Mouse (Mus musculus): ENCODE data around the gene Gm45062.

DNA sequence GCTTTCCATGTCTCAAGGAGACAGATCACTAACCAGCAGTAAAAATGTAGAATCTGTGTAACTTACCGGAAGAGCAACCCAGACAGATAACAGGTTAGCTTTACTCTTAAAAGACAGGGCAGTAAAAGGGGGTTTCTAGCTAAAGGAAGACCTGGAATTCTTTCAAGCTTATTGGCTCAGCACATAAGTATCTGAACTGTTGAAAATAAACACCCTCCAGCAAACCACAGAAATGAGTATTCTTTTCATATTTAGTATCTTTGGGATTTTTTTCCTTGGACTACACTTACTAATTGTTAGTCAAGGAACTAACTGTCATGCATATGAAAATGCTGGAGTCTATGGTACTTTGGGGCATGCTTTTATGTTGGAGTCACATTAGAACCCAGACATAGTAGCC, 89.1 kb downstream of the Gm45062 start:
- no peak for TF ChIP-seq CTCF (IDR thresholded peaks at IDR 0.05; ENCODE audit: insufficient read depth, low read depth, low read length)
- no peak for TF ChIP-seq POLR2A (IDR thresholded peaks at IDR 0.05; ENCODE audit: insufficient read depth, low read depth, low read length)
